Mouse (Mus musculus): ENCODE data around the gene Slc1a2. TPM values are rescaled to one million over a fixed set of nuclear protein-coding genes. Genes with fewer than 3 reads are reported as not detected.

Slc1a2 gene
- polyA plus RNA-seq, 1 experiment from 2014 or later: 0.27 TPM

- H3K9me3 ChIP-seq (ENCODE audit: control insufficient read depth): no peaks in the 10 kb centered on the region
- H3K4me2 ChIP-seq (replicated peaks; ENCODE audit: low read depth): no peak overlapping the region
- no peak overlapping the region for H3K27ac ChIP-seq (ENCODE audit: low read depth, low read length)
- no peak for TF ChIP-seq CTCF (IDR thresholded peaks at IDR 0.05; ENCODE audit: low read depth)
- no peak overlapping the region for H3K9ac ChIP-seq (ENCODE audit: low read depth, low read length)
- H3K36me3 ChIP-seq (ENCODE audit: control insufficient read depth, insufficient read depth): no peaks in the 10 kb centered on the region
- ATAC-seq: no peak
- no peaks in the 10 kb centered on the region for H3K27me3 ChIP-seq (replicated peaks; ENCODE audit: control insufficient read depth, insufficient read depth, low read length)
- no peaks in the 10 kb centered on the region for H3K4me1 ChIP-seq (replicated peaks; ENCODE audit: control insufficient read depth, insufficient read depth, low read length)
- 71% methylated on average over 3 of the region's 3 CpGs for WGBS
- H3K4me3 ChIP-seq (ENCODE audit: low read depth, low read length): no peak overlapping the region
These were observed 109.8 kb downstream of the Slc1a2 start for GRCm38 (mm10) chr2:102768267-102768666.

GRCm38 (mm10) chr2:102771304-102771703 is 112.8 kb downstream of the Slc1a2 start:
- no peak overlapping the region for H3K4me3 ChIP-seq (ENCODE audit: low read depth, low read length)
- 83% methylated on average over 1 of the region's 1 CpGs for WGBS

GRCm38 (mm10) chr2:102772276-102772675 is 113.8 kb downstream of the Slc1a2 start:
- Histone ChIP-seq H3K4me1 (replicated peaks; ENCODE audit: control insufficient read depth, insufficient read depth, low read length) (no peaks in the 10 kb centered on the region), H3K9ac (ENCODE audit: low read depth, low read length) (no peak overlapping the region), H3K36me3 (ENCODE audit: control insufficient read depth, insufficient read depth) (no peaks in the 10 kb centered on the region), H3K27ac (ENCODE audit: low read depth, low read length) (no peak overlapping the region), H3K4me3 (ENCODE audit: low read depth, low read length) (no peak overlapping the region), H3K4me2 (replicated peaks; ENCODE audit: low read depth) (no peak overlapping the region), H3K9me3 (ENCODE audit: control insufficient read depth) (no peaks in the 10 kb centered on the region), H3K27me3 (replicated peaks; ENCODE audit: control insufficient read depth, insufficient read depth, low read length) (no peaks in the 10 kb centered on the region)
- WGBS: 92% methylated on average over 5 of the region's 5 CpGs
- no peak for ATAC-seq
- no peak for TF ChIP-seq CTCF (IDR thresholded peaks at IDR 0.05; ENCODE audit: low read depth)

More at GRCm38 (mm10) chr2:102771304-102771703, 112.8 kb downstream of the Slc1a2 start:
- no peak overlapping the region for H3K27ac ChIP-seq (ENCODE audit: low read depth, low read length)
- ATAC-seq: no peak
- no peaks in the 10 kb centered on the region for H3K27me3 ChIP-seq (replicated peaks; ENCODE audit: control insufficient read depth, insufficient read depth, low read length)
- H3K36me3 ChIP-seq (ENCODE audit: control insufficient read depth, insufficient read depth): no peaks in the 10 kb centered on the region
- TF ChIP-seq CTCF (IDR thresholded peaks at IDR 0.05; ENCODE audit: low read depth): no peak
- no peaks in the 10 kb centered on the region for H3K9me3 ChIP-seq (ENCODE audit: control insufficient read depth)
- H3K4me1 ChIP-seq (replicated peaks; ENCODE audit: control insufficient read depth, insufficient read depth, low read length): no peaks in the 10 kb centered on the region
- H3K4me2 ChIP-seq (replicated peaks; ENCODE audit: low read depth): no peak overlapping the region
- H3K9ac ChIP-seq (ENCODE audit: low read depth, low read length): no peak overlapping the region

- no peak overlapping the region for H3K4me3 ChIP-seq (ENCODE audit: low read depth, low read length)
- no peaks in the 10 kb centered on the region for H3K36me3 ChIP-seq (ENCODE audit: control insufficient read depth, insufficient read depth)
- H3K9ac ChIP-seq (ENCODE audit: low read depth, low read length): no peak overlapping the region
- no peaks in the 10 kb centered on the region for H3K9me3 ChIP-seq (ENCODE audit: control insufficient read depth)
- ATAC-seq: no peak
- H3K27me3 ChIP-seq (replicated peaks; ENCODE audit: control insufficient read depth, insufficient read depth, low read length): no peaks in the 10 kb centered on the region
- H3K27ac ChIP-seq (ENCODE audit: low read depth, low read length): no peak overlapping the region
- H3K4me2 ChIP-seq (replicated peaks; ENCODE audit: low read depth): no peak overlapping the region
- H3K4me1 ChIP-seq (replicated peaks; ENCODE audit: control insufficient read depth, insufficient read depth, low read length): no peaks in the 10 kb centered on the region
- WGBS: 57% methylated on average over 4 of the region's 4 CpGs
- no peak for TF ChIP-seq CTCF (IDR thresholded peaks at IDR 0.05; ENCODE audit: low read depth)
These were observed 116.2 kb downstream of the Slc1a2 start for GRCm38 (mm10) chr2:102774700-102775099.

GRCm38 (mm10) chr2:102775561-102775960 is 117.1 kb downstream of the Slc1a2 start:
- ATAC-seq: no peak
- H3K4me2 ChIP-seq (replicated peaks; ENCODE audit: low read depth): no peak overlapping the region
- no peak overlapping the region for H3K4me3 ChIP-seq (ENCODE audit: low read depth, low read length)
- no peak overlapping the region for H3K9ac ChIP-seq (ENCODE audit: low read depth, low read length)
- no peaks in the 10 kb centered on the region for H3K4me1 ChIP-seq (replicated peaks; ENCODE audit: control insufficient read depth, insufficient read depth, low read length)
- 77% methylated on average over 1 of the region's 1 CpGs for WGBS
- H3K9me3 ChIP-seq (ENCODE audit: control insufficient read depth): no peaks in the 10 kb centered on the region
- TF ChIP-seq CTCF (IDR thresholded peaks at IDR 0.05; ENCODE audit: low read depth): no peak
- no peak overlapping the region for H3K27ac ChIP-seq (ENCODE audit: low read depth, low read length)
- no peaks in the 10 kb centered on the region for H3K36me3 ChIP-seq (ENCODE audit: control insufficient read depth, insufficient read depth)
- H3K27me3 ChIP-seq (replicated peaks; ENCODE audit: control insufficient read depth, insufficient read depth, low read length): no peaks in the 10 kb centered on the region

GRCm38 (mm10) chr2:102778208-102778607 is 119.7 kb downstream of the Slc1a2 start:
- no peaks in the 10 kb centered on the region for H3K9me3 ChIP-seq (ENCODE audit: control insufficient read depth)
- H3K4me1 ChIP-seq (replicated peaks; ENCODE audit: control insufficient read depth, insufficient read depth, low read length): no peaks in the 10 kb centered on the region
- H3K27me3 ChIP-seq (replicated peaks; ENCODE audit: control insufficient read depth, insufficient read depth, low read length): no peaks in the 10 kb centered on the region
- no peak for ATAC-seq
- H3K4me2 ChIP-seq (replicated peaks; ENCODE audit: low read depth): no peak overlapping the region
- WGBS: 88% methylated on average over 3 of the region's 3 CpGs
- no peak overlapping the region for H3K9ac ChIP-seq (ENCODE audit: low read depth, low read length)
- no peak for TF ChIP-seq CTCF (IDR thresholded peaks at IDR 0.05; ENCODE audit: low read depth)
- no peak overlapping the region for H3K4me3 ChIP-seq (ENCODE audit: low read depth, low read length)
- no peak overlapping the region for H3K27ac ChIP-seq (ENCODE audit: low read depth, low read length)
- H3K36me3 ChIP-seq (ENCODE audit: control insufficient read depth, insufficient read depth): no peaks in the 10 kb centered on the region

GRCm38 (mm10) chr2:102782751-102783150 is 124.3 kb downstream of the Slc1a2 start:
- no peaks in the 10 kb centered on the region for H3K4me1 ChIP-seq (replicated peaks; ENCODE audit: control insufficient read depth, insufficient read depth, low read length)
- H3K9me3 ChIP-seq (ENCODE audit: control insufficient read depth): no peaks in the 10 kb centered on the region
- H3K27ac ChIP-seq (ENCODE audit: low read depth, low read length): no peak overlapping the region
- H3K4me2 ChIP-seq (replicated peaks; ENCODE audit: low read depth): no peak overlapping the region
- H3K9ac ChIP-seq (ENCODE audit: low read depth, low read length): no peak overlapping the region
- TF ChIP-seq CTCF (IDR thresholded peaks at IDR 0.05; ENCODE audit: low read depth): no peak
- no peak overlapping the region for H3K4me3 ChIP-seq (ENCODE audit: low read depth, low read length)
- H3K36me3 ChIP-seq (ENCODE audit: control insufficient read depth, insufficient read depth): no peaks in the 10 kb centered on the region
- H3K27me3 ChIP-seq (replicated peaks; ENCODE audit: control insufficient read depth, insufficient read depth, low read length): no peaks in the 10 kb centered on the region
- no peak for ATAC-seq
- 81% methylated on average over 7 of the region's 7 CpGs for WGBS
